Mouse (Mus musculus) liver, embryonic 14.5 days (tissue): ENCODE data around the gene Acot7.

ENCODE experiments used
- CTCF ChIP-seq: IDR thresholded peaks from 2 replicates; pipeline ENCODE4 v1.5.1; 2016; ENCODE audit warnings: antibody characterized with exemption, low read depth, control low read depth
- EP300 ChIP-seq: IDR thresholded peaks from 2 replicates; pipeline ENCODE4 v1.6.1; 2016; ENCODE audit warnings: antibody characterized with exemption, low read depth

- no peak for TF ChIP-seq CTCF
- TF ChIP-seq EP300 = no peak
Measured at GRCm38 (mm10) chr4:152239974-152240373, 62.0 kb downstream of the Acot7 start.
